Mouse (Mus musculus) cerebellum, adult (tissue): Measurements from ENCODE around the gene Dysf.
A peak's percentile ranks its signal among the peaks of the same experiment; 100 is the strongest.

ENCODE experiments used
- ATAC-seq: cut with Nextera tagmentation; 2 replicates; pipeline ENCODE4 v1.9.2; 2017; ENCODE audit warnings: mild to moderate bottlenecking, moderate library complexity, mixed read lengths; ENCODE audit not compliant: insufficient number of reproducible peaks, low FRiP score, low TSS enrichment

The Dysf gene

GRCm38 (mm10) chr6:84219119-84219518 is 210.7 kb downstream of the Dysf start:
- ATAC-seq, result no peak

- no peak for ATAC-seq
These were observed 216.5 kb downstream of the Dysf start for GRCm38 (mm10) chr6:84224861-84225260.

- ATAC-seq, result peak; percentile 85
These were observed 217.2 kb downstream of the Dysf start for GRCm38 (mm10) chr6:84225587-84225986.

- ATAC-seq, result no peak
These were observed 219.8 kb downstream of the Dysf start for GRCm38 (mm10) chr6:84228196-84228595.

GRCm38 (mm10) chr6:84228786-84229185 is 220.4 kb downstream of the Dysf start:
- no peak for ATAC-seq

- ATAC-seq, result no peak
These were observed 221.3 kb downstream of the Dysf start for GRCm38 (mm10) chr6:84229739-84230138.

GRCm38 (mm10) chr6:84231108-84231507 is 222.7 kb downstream of the Dysf start:
- ATAC-seq, result no peak

- no peak for ATAC-seq
These were observed 223.8 kb downstream of the Dysf start for GRCm38 (mm10) chr6:84232063-84232760.

- ATAC-seq, result no peak
These were observed 225.4 kb downstream of the Dysf start for GRCm38 (mm10) chr6:84233783-84234182.

- no peak for ATAC-seq
These were observed 227.0 kb downstream of the Dysf start for GRCm38 (mm10) chr6:84235365-84235764.

- no peak for ATAC-seq
These were observed 235.0 kb downstream of the Dysf start for GRCm38 (mm10) chr6:84243385-84243784.

- ATAC-seq, result no peak
These were observed 237.8 kb downstream of the Dysf start for GRCm38 (mm10) chr6:84246101-84246760.

GRCm38 (mm10) chr6:84246979-84247378 is 238.6 kb downstream of the Dysf start:
- ATAC-seq, result no peak
